Mouse (Mus musculus) megakaryocyte, embryonic 14.5 days (primary cell): ENCODE measurements around the gene Tmem156. TPM values are rescaled to one million over a fixed set of nuclear protein-coding genes. Genes with fewer than 3 reads are reported as not detected.

ENCODE experiments used
- H3K27me3 ChIP-seq: replicated peaks from 2 replicates; pipeline ENCODE3; 2012; ENCODE audit warnings: inconsistent platforms
- H3K36me3 ChIP-seq: replicated peaks from 2 replicates; pipeline ENCODE3; 2012; ENCODE audit warnings: low read length, inconsistent platforms, mixed read lengths
- H3K4me1 ChIP-seq: 2 replicates; pipeline ENCODE4 v1.6.1; 2012; ENCODE audit warnings: inconsistent platforms
- H3K4me3 ChIP-seq: replicated peaks from 2 replicates; pipeline ENCODE3; 2012; ENCODE audit warnings: moderate library complexity, mild to moderate bottlenecking, inconsistent platforms
- H3K9me3 ChIP-seq: 2 replicates; pipeline ENCODE4 v1.6.1; 2012; ENCODE audit warnings: inconsistent platforms
- FLI1 ChIP-seq: IDR thresholded peaks from 2 replicates; pipeline ENCODE4 v1.6.1; 2012; ENCODE audit warnings: low read length, inconsistent platforms, mixed read lengths
- GATA1 ChIP-seq: IDR thresholded peaks from 3 replicates; pipeline ENCODE4 v1.6.1; 2012; ENCODE audit warnings: mixed read lengths, low read length, inconsistent platforms, borderline replicate concordance
- polyA plus RNA-seq: library from polyadenylated mRNA; stranded (reverse); fragments of >175 nt; gene quantifications from 2 replicates; pipeline ENCODE4 v1.2.3, GENCODE M21; 2012; ENCODE audit warnings: low replicate concordance; ENCODE audit not compliant: insufficient read depth

Gene Tmem156
- polyA plus RNA-seq, 1 experiment: not detected

- H3K27me3 ChIP-seq: peaks cover 9% of the 10 kb centered on the region
- TF ChIP-seq GATA1 (no peak), FLI1 (no peak)
- no peak overlapping the region for H3K4me3 ChIP-seq
- H3K9me3 ChIP-seq: 0 out of 2 replicates have a peak, but pooled peaks cover 5% of the 10 kb centered on the region
- H3K4me1 ChIP-seq: no peaks in the 10 kb centered on the region
- H3K36me3 ChIP-seq: no peaks in the 10 kb centered on the region
Measured at GRCm38 (mm10) chr5:65043407-65043895, 48.5 kb downstream of the Tmem156 start.

- no peak for TF ChIP-seq FLI1
- TF ChIP-seq GATA1: no peak
- Histone ChIP-seq H3K4me3 (no peak overlapping the region), H3K36me3 (no peaks in the 10 kb centered on the region), H3K27me3 (peaks cover 4% of the 10 kb centered on the region), H3K4me1 (no peaks in the 10 kb centered on the region), H3K9me3 (0 out of 2 replicates have a peak, but pooled peaks cover 5% of the 10 kb centered on the region)
Measured at GRCm38 (mm10) chr5:65040463-65040862, 51.5 kb downstream of the Tmem156 start.

DNA sequence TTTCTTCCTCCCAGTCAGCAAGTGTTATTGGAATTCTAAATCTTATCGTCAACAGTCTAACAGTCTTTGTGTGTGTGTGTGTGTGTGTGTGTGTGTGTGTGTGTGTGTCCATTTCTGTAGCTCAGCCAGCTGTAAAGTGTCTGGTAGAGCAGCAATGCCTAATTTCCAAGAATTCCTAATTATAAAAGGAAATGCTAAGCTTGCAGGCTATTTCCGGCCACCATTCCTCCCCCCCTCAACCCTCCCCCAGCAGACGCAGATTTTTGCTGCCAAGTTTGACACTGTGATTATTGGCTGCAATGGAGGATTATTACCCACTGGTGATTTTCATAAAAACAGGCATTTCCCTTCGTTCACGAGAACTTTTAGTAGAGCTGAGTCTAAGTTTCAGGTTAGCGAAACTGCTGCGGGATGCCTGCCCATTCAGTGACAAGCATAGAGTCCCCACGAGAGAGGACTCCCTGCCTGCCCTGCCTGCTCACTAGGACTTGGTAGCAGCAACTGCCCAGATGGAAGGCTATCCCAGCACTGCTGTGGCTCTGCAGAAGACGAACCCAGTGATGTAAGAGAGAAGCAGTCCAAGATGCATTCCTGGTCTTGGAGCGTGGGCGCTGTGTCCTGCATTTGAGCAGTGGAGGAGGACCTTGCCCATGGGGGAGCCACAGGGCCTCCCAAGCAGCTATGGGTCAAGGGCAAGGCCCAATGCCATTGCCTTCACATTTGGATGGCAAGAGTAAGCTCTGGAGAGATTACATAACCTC is 52.9 kb downstream of the Tmem156 start:
- peaks cover 6% of the 10 kb centered on the region for H3K27me3 ChIP-seq
- 0 out of 2 replicates have a peak, but pooled peaks cover 5% of the 10 kb centered on the region for H3K9me3 ChIP-seq
- H3K4me3 ChIP-seq: no peak overlapping the region
- TF ChIP-seq GATA1 (no peak), FLI1 (no peak)
- no peaks in the 10 kb centered on the region for H3K4me1 ChIP-seq
- no peaks in the 10 kb centered on the region for H3K36me3 ChIP-seq

- Histone ChIP-seq H3K4me3 (no peak overlapping the region), H3K4me1 (no peaks in the 10 kb centered on the region), H3K36me3 (no peaks in the 10 kb centered on the region), H3K9me3 (0 out of 2 replicates have a peak, but pooled peaks cover 5% of the 10 kb centered on the region), H3K27me3 (peaks cover 9% of the 10 kb centered on the region)
- no peak for TF ChIP-seq GATA1
- no peak for TF ChIP-seq FLI1
Measured at GRCm38 (mm10) chr5:65038305-65038704, 53.6 kb downstream of the Tmem156 start.

DNA sequence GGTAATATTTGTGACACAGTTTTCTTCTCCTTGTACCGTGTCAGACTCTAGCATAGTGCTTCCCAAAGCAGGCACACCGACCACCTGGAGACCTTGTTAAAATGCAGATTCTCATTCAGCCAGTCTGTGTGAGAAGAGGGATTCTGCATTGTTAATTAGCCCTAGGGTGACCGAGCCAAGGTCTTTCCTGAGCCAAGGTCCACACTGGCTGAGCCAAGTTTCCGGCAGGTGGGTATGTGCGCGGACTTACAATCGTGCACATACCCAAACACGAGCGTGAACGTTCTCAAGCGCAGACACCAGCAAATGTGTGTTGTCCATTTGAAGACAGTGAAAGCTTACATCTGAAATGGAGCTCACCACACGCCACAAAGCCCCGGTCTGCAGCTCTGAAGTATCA is 55.3 kb downstream of the Tmem156 start:
- Histone ChIP-seq H3K4me3 (no peak overlapping the region), H3K9me3 (no peaks in the 10 kb centered on the region), H3K27me3 (peaks cover 9% of the 10 kb centered on the region), H3K36me3 (no peaks in the 10 kb centered on the region), H3K4me1 (no peaks in the 10 kb centered on the region)
- TF ChIP-seq FLI1 (no peak), GATA1 (no peak)

- H3K9me3 ChIP-seq: no peaks in the 10 kb centered on the region
- H3K4me3 ChIP-seq: no peak overlapping the region
- peaks cover 20% of the 10 kb centered on the region for H3K4me1 ChIP-seq
- TF ChIP-seq GATA1: no peak
- no peak for TF ChIP-seq FLI1
- peaks cover 3% of the 10 kb centered on the region for H3K27me3 ChIP-seq
- H3K36me3 ChIP-seq: peaks cover 4% of the 10 kb centered on the region
Measured at GRCm38 (mm10) chr5:65028019-65028418, 63.9 kb downstream of the Tmem156 start.

DNA sequence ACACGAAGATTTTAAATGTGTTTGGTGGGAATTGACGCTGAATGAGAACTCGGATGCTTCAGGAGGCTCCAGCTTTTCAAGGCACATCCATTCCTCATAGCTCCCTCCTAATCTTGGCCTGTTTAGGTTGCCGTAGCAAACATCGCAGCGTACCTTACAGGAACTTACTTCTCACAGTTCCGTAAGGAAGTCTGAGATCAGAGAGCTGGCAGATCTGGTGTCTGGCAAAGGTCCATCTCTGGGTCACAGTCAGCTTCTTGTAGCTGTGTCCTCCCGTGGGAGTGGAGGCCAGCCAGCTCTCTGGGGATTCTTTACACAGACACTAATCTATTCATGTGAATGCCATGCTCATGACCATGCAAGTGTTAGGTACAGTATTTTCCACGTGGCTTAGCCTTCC is 65.2 kb downstream of the Tmem156 start:
- Histone ChIP-seq H3K9me3 (peaks cover 11% of the 10 kb centered on the region), H3K27me3 (peaks cover 3% of the 10 kb centered on the region), H3K4me1 (peaks cover 22% of the 10 kb centered on the region), H3K36me3 (peaks cover 14% of the 10 kb centered on the region), H3K4me3 (no peak overlapping the region)
- TF ChIP-seq GATA1: no peak

GRCm38 (mm10) chr5:65025916-65026315 is 66.0 kb downstream of the Tmem156 start:
- H3K9me3 ChIP-seq: peaks cover 13% of the 10 kb centered on the region
- H3K4me3 ChIP-seq: no peak overlapping the region
- peaks cover 3% of the 10 kb centered on the region for H3K27me3 ChIP-seq
- no peak for TF ChIP-seq FLI1
- no peak for TF ChIP-seq GATA1
- H3K4me1 ChIP-seq: peaks cover 20% of the 10 kb centered on the region
- H3K36me3 ChIP-seq: peaks cover 18% of the 10 kb centered on the region

DNA sequence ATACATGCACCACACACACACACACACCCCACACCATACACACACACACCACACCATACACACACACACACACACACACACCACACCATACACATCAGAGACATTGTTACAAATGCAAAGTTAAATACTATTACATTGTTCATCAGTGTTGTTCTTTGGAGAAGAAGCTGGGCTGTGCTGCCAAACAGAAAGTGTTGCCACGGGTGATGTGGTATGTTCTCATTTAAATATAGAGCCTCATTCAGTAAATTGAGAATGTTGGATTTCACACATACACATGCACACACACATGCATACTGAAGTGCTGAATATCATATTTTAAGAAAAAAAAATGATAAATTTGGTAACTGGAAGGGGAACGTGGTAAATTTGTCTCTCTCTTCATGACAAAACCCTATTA is 67.3 kb downstream of the Tmem156 start:
- Histone ChIP-seq H3K4me3 (no peak overlapping the region), H3K27me3 (peaks cover 3% of the 10 kb centered on the region), H3K36me3 (peaks cover 18% of the 10 kb centered on the region), H3K4me1 (peaks cover 28% of the 10 kb centered on the region), H3K9me3 (peaks cover 13% of the 10 kb centered on the region)
- TF ChIP-seq FLI1 (no peak), GATA1 (no peak)

GRCm38 (mm10) chr5:65022006-65022405 is 69.9 kb downstream of the Tmem156 start:
- no peaks in the 10 kb centered on the region for H3K27me3 ChIP-seq
- peaks cover 55% of the 10 kb centered on the region for H3K4me1 ChIP-seq
- H3K9me3 ChIP-seq: peaks cover 13% of the 10 kb centered on the region
- no peak for TF ChIP-seq GATA1
- TF ChIP-seq FLI1: no peak
- H3K36me3 ChIP-seq: peaks cover 21% of the 10 kb centered on the region
- no peak overlapping the region for H3K4me3 ChIP-seq
